8 mouse cellular contexts compared by ENCODE assay signal in genomic region chr16:20425855-20426598, GRCm38 (mm10). TPM values are rescaled to one million over a fixed set of nuclear protein-coding genes. Genes with fewer than 3 reads are reported as not detected.
A peak's percentile ranks its signal among the peaks of the same experiment; 100 is the strongest.
DNase-seq lines count a peak whose midpoint lies in the region; ATAC-seq and TF ChIP-seq lines count a peak whose summit lies in the region.

Gene Abcc5, minus strand, starts transcription at chr16:20426394.

- POLR2A ChIA-PET in Patski (lab: Charles Lee), result interaction anchor here (0.6 to 0.8 kb wide), 2 partner anchors 8 to 16 kb away, joined by 3 to 5 read pairs; no protein-coding TSS in a partner anchor

- no peaks in the 10 kb centered on the region for H3K27me3 ChIP-seq in Patski
- H3K27me3 ChIP-seq in hindbrain, embryonic 14.5 days (ENCODE audit: control insufficient read depth, insufficient read depth, low read length), result no peaks in the 10 kb centered on the region

- peak within 1 kb of the TSS; percentile 93 for H3K27ac ChIP-seq in hindbrain, embryonic 14.5 days

- H3K4me1 ChIP-seq in hindbrain, embryonic 14.5 days (replicated peaks; ENCODE audit: control insufficient read depth, insufficient read depth, low read length), result peaks cover 23% of the 10 kb centered on the region

- under 1% methylated on average over 62 of the region's 62 CpGs for WGBS in hindbrain, embryonic 14.5 days

- H3K4me2 ChIP-seq in hindbrain, embryonic 14.5 days (replicated peaks), result peak within 1 kb of the TSS; percentile 78

- peaks cover 12% of the 10 kb centered on the region for H3K36me3 ChIP-seq in hindbrain, embryonic 14.5 days (replicated peaks; ENCODE audit: control insufficient read depth, insufficient read depth)

- CTCF ChIA-PET in Patski (lab: Charles Lee), result interaction anchor here (1.0 to 4.0 kb wide), 12 partner anchors 9 to 160 kb away, joined by 3 to 21 read pairs (median 6); partner anchors contain the start of gene Parl

- peak within 1 kb of the TSS; percentile 92 for H3K9ac ChIP-seq in hindbrain, embryonic 14.5 days

- no peaks in the 10 kb centered on the region for H3K9me3 ChIP-seq in hindbrain, embryonic 14.5 days (ENCODE audit: control insufficient read depth, low read length)

- ATAC-seq in Patski, result peak; percentile 96
- peak; percentile 99 for ATAC-seq in hindbrain, embryonic 14.5 days (ENCODE audit: low FRiP score)

- TF ChIP-seq CTCF in Patski (IDR thresholded peaks at IDR 0.05), result peak; percentile 99

- in situ Hi-C loops in Patski (cut with MboI; ENCODE audit: low pct_unique_long_range_greater_than_20kb), result no loop called here

- DNase-seq in Patski (ENCODE audit: low read depth, low spot score), result peak; percentile 54
- DNase-seq in cerebellum, postnatal 14 days, result peak; percentile 94 to 96
- peak; percentile 82 to 90 for DNase-seq in frontal cortex, postnatal 25 days (ENCODE audit: low spot score in 2 of 2)
- DNase-seq in hindbrain, embryonic 14.5 days (ENCODE audit: low spot score), result peak; percentile 93
- peak; percentile 94 to 96 for DNase-seq in layer of hippocampus, postnatal 36 days
- DNase-seq in lung, postnatal 36 days, result peak; percentile 93
- peak; percentile 96 for DNase-seq in retina, postnatal 1 day
- peak; percentile 84 to 88 for DNase-seq in urinary bladder, adult 18-20 months (ENCODE audit: low spot score in 2 of 2)

- H3K4me3 ChIP-seq in hindbrain, embryonic 14.5 days (replicated peaks; ENCODE audit: low read length), result peak within 1 kb of the TSS; percentile 81

RNA-seq across cellular contexts. Expression of gene Abcc5, which starts in this region (rescaled TPM):
- polyA plus RNA-seq in Patski (2021), result 60.2 TPM
- 127 and 136 TPM in 2 replicates for polyA plus RNA-seq in hindbrain, embryonic 14.5 days (2014; fragmentation: Nextera tagmentation; extraction: Ambion mirVana)
- 100 to 1,000 TPM; 237 to 252 TPM for total RNA-seq in layer of hippocampus, postnatal 36 days (2021)

Comparison
In these comparisons a context has a peak if more than half of its experiments do, and no peak if none do; other contexts are left out.
1. Peak in every context shown above with its lines: DNase-seq, ATAC-seq, H3K4me3 ChIP-seq and H3K27ac ChIP-seq.